Mouse (Mus musculus) monocyte, adult 59 days (primary cell): ENCODE results near the gene Rerg. TPM values are rescaled to one million over a fixed set of nuclear protein-coding genes. Genes with fewer than 3 reads are reported as not detected.

Source experiments
- total RNA-seq, 2 experiments: library from RNA; stranded (reverse); gene quantifications; one replicate each; pipeline ENCODE4 v1.2.4; 2023

Gene Rerg
- under 1 TPM in 1 of 2 experiments, not detected in 1; 0.76 TPM for total RNA-seq

DNA sequence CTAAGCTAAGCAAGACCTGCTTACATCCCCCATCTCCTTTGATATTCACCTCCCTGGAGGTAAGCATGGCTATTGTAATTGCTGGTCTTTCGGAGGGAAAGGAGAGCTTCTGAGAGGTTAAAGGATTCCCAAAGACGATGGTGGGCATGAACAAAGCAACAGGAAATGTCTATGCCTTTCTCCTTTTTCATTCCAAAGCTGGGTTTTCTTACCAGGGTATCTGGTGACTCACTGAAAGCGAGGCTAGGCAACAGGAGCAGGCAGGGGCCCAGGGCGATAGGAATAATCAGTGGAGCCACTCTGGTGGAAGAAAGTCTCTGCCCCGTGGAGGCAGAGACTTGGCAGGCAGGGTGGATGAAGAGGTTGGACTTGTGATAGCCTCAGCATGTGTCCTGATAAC lies at the start of gene Rerg:
TSS of gene Rerg (minus strand) at position 272 of the 400 bp plus-strand sequence.

Other genes starting within 250 kb of the Rerg start
- gene Erp27, start 248.3 kb downstream of the Rerg start, total RNA-seq: 1 to 10 TPM; 2.4 to 2.9 TPM
- gene Pde6h, start 246.7 kb downstream of the Rerg start, total RNA-seq: not detected
- 100 to 1,000 TPM; 669 to 800 TPM for gene Arhgdib, start 228.6 kb downstream of the Rerg start, total RNA-seq
- 100 to 1,000 TPM; 350 to 359 TPM for gene Ptpro, start 81.8 kb upstream of the Rerg start, total RNA-seq